Mouse (Mus musculus) limb, embryonic 11.5 days (tissue): ENCODE data around the gene Spint3. TPM values are rescaled to one million over a fixed set of nuclear protein-coding genes. Genes with fewer than 3 reads are reported as not detected.
"Not testable (repeated sequence)": the region's sequence is repeated elsewhere in the genome, so short reads cannot be mapped to it uniquely, and the experiment has no call there.

Source experiments
- ATAC-seq: fragments of 200-750 bp; cut with Nextera tagmentation; 2 replicates; pipeline ENCODE4 v1.8.0; 2017; ENCODE audit warnings: low read depth; ENCODE audit not compliant: insufficient number of reproducible peaks, low FRiP score, low TSS enrichment
- DNase-seq: peaks from one replicate; pipeline ENCODE4 v3.0.0-alpha.2; 2015; ENCODE audit warnings: low spot score
- H3K27ac ChIP-seq: fragments of 300-500 bp; sonication (generic); replicated peaks from 2 replicates; pipeline ENCODE4 v1.5.1; 2014; ENCODE audit warnings: low read depth, mild to moderate bottlenecking, low read length
- H3K27me3 ChIP-seq: fragments of 300-500 bp; sonication (generic); 2 replicates; pipeline ENCODE4 v1.6.1; 2014; ENCODE audit warnings: mild to moderate bottlenecking, low read length, mixed read lengths; ENCODE audit not compliant: control insufficient read depth, insufficient read depth
- H3K36me3 ChIP-seq: fragments of 300-500 bp; sonication (generic); 2 replicates; pipeline ENCODE4 v1.6.1; 2014; ENCODE audit warnings: mild to moderate bottlenecking, low read length, moderate library complexity, mixed read lengths; ENCODE audit not compliant: control insufficient read depth, insufficient read depth
- H3K4me1 ChIP-seq: fragments of 300-500 bp; sonication (generic); 2 replicates; pipeline ENCODE4 v1.6.1; 2014; ENCODE audit warnings: low read length, mixed read lengths; ENCODE audit not compliant: control insufficient read depth, insufficient read depth
- H3K4me2 ChIP-seq: fragments of 300-500 bp; sonication (generic); 2 replicates; pipeline ENCODE4 v1.6.1; 2014; ENCODE audit warnings: low read depth, mild to moderate bottlenecking, moderate library complexity; ENCODE audit not compliant: severe bottlenecking
- H3K4me3 ChIP-seq: fragments of 300-500 bp; sonication (generic); 2 replicates; pipeline ENCODE4 v1.5.1; 2014; ENCODE audit warnings: low read depth, low read length
- H3K9ac ChIP-seq: fragments of 300-500 bp; sonication (generic); 2 replicates; pipeline ENCODE4 v1.6.1; 2014; ENCODE audit warnings: mild to moderate bottlenecking, low read length
- H3K9me3 ChIP-seq: fragments of 300-500 bp; sonication (generic); 2 replicates; pipeline ENCODE4 v1.6.1; 2016; ENCODE audit warnings: low read length; ENCODE audit not compliant: control insufficient read depth
- WGBS: fragments of 180-500 bp; shearing (Covaris S2); extraction: QIAGEN DNeasy Blood & Tissue Kit; methylation state at CpG from one replicate; pipeline ENCODE4 v1.1.7; 2014; 5-methylcytosine and 5-hydroxymethylcytosine counted together
- polyA plus RNA-seq: library from polyadenylated mRNA; unstranded; fragments of >200 nt; fragmentation: Nextera tagmentation; extraction: Ambion mirVana; gene quantifications from 2 replicates; pipeline ENCODE4 v1.2.1, GENCODE M21; 2014

Spint3 gene
- polyA plus RNA-seq, result not detected in 2 replicates

GRCm38 (mm10) chr2:164573359-164573758, at the start of gene Spint3:
Gene Spint3 (minus strand): TSS chr2:164573459.
- not testable (repeated sequence) for H3K27ac ChIP-seq, H3K4me1 ChIP-seq, H3K9ac ChIP-seq, DNase-seq, H3K27me3 ChIP-seq, H3K4me2 ChIP-seq, H3K36me3 ChIP-seq, H3K4me3 ChIP-seq, ATAC-seq, H3K9me3 ChIP-seq
- 79% methylated on average over 6 of the region's 6 CpGs for WGBS

GRCm38 (mm10) chr2:164621775-164622174, 48.5 kb upstream of the Spint3 start:
- Histone ChIP-seq H3K36me3 (no peaks in the 10 kb centered on the region), H3K9ac (no peak overlapping the region), H3K4me1 (no peaks in the 10 kb centered on the region), H3K9me3 (no peaks in the 10 kb centered on the region), H3K27ac (no peak overlapping the region), H3K27me3 (no peaks in the 10 kb centered on the region), H3K4me2 (no peak overlapping the region), H3K4me3 (no peak overlapping the region)
- DNase-seq (no peak), ATAC-seq (no peak)
- WGBS, result 78% methylated on average over 4 of the region's 4 CpGs

GRCm38 (mm10) chr2:164619050-164619449, 45.8 kb upstream of the Spint3 start:
- H3K4me1 ChIP-seq, result no peaks in the 10 kb centered on the region
- ATAC-seq (no peak), DNase-seq (no peak)
- H3K9ac ChIP-seq, result no peak overlapping the region
- no peak overlapping the region for H3K27ac ChIP-seq
- H3K27me3 ChIP-seq, result no peaks in the 10 kb centered on the region
- H3K4me3 ChIP-seq, result no peak overlapping the region
- no peaks in the 10 kb centered on the region for H3K36me3 ChIP-seq
- H3K9me3 ChIP-seq, result no peaks in the 10 kb centered on the region
- no peak overlapping the region for H3K4me2 ChIP-seq
- WGBS, result 81% methylated on average over 5 of the region's 5 CpGs

- no peak overlapping the region for H3K27ac ChIP-seq
- no peaks in the 10 kb centered on the region for H3K36me3 ChIP-seq
- no peaks in the 10 kb centered on the region for H3K4me1 ChIP-seq
- ATAC-seq, result no peak
- no peak overlapping the region for H3K4me3 ChIP-seq
- 82% methylated on average over 3 of the region's 3 CpGs for WGBS
- H3K27me3 ChIP-seq, result no peaks in the 10 kb centered on the region
- H3K4me2 ChIP-seq, result no peak overlapping the region
- no peaks in the 10 kb centered on the region for H3K9me3 ChIP-seq
- no peak overlapping the region for H3K9ac ChIP-seq
- no peak for DNase-seq
These were observed 42.1 kb upstream of the Spint3 start for GRCm38 (mm10) chr2:164615386-164615785.

GRCm38 (mm10) chr2:164613471-164613870, 40.2 kb upstream of the Spint3 start, which contains the start of the genes Wfdc6b and Wfdc8:
Gene Wfdc6b (plus strand): TSS chr2:164613522.
Gene Wfdc8 (minus strand): TSS chr2:164613626.
- ATAC-seq, H3K27me3 ChIP-seq, H3K4me1 ChIP-seq, H3K9me3 ChIP-seq, H3K36me3 ChIP-seq, H3K4me2 ChIP-seq, H3K27ac ChIP-seq, H3K4me3 ChIP-seq, DNase-seq, H3K9ac ChIP-seq: not testable (repeated sequence)
- WGBS, result 62% methylated on average over 7 of the region's 8 CpGs

GRCm38 (mm10) chr2:164608781-164609180, 35.5 kb upstream of the Spint3 start:
- H3K4me1 ChIP-seq, result no peaks in the 10 kb centered on the region
- H3K4me2 ChIP-seq, result no peak overlapping the region

GRCm38 (mm10) chr2:164604411-164604810, 31.2 kb upstream of the Spint3 start:
- ATAC-seq (no peak), DNase-seq (no peak)
- no peak overlapping the region for H3K4me3 ChIP-seq
- H3K9me3 ChIP-seq, result no peaks in the 10 kb centered on the region
- H3K27ac ChIP-seq, result no peak overlapping the region
- no peak overlapping the region for H3K9ac ChIP-seq
- no peak overlapping the region for H3K4me2 ChIP-seq
- no peaks in the 10 kb centered on the region for H3K27me3 ChIP-seq
- WGBS, result 89% methylated on average over 8 of the region's 8 CpGs
- no peaks in the 10 kb centered on the region for H3K4me1 ChIP-seq
- H3K36me3 ChIP-seq, result no peaks in the 10 kb centered on the region

More at GRCm38 (mm10) chr2:164608781-164609180, 35.5 kb upstream of the Spint3 start:
- WGBS, result 76% methylated on average over 6 of the region's 6 CpGs
- no peaks in the 10 kb centered on the region for H3K9me3 ChIP-seq
- H3K27me3 ChIP-seq, result no peaks in the 10 kb centered on the region
- no peak overlapping the region for H3K27ac ChIP-seq
- H3K36me3 ChIP-seq, result no peaks in the 10 kb centered on the region
- H3K4me3 ChIP-seq, result no peak overlapping the region
- no peak overlapping the region for H3K9ac ChIP-seq
- no peak for DNase-seq
- ATAC-seq, result no peak

GRCm38 (mm10) chr2:164603482-164603881, 30.2 kb upstream of the Spint3 start:
- no peak overlapping the region for H3K4me3 ChIP-seq
- DNase-seq (no peak), ATAC-seq (no peak)
- H3K9me3 ChIP-seq, result no peaks in the 10 kb centered on the region
- no peaks in the 10 kb centered on the region for H3K4me1 ChIP-seq
- H3K27ac ChIP-seq, result no peak overlapping the region
- H3K4me2 ChIP-seq, result no peak overlapping the region
- H3K27me3 ChIP-seq, result no peaks in the 10 kb centered on the region
- H3K36me3 ChIP-seq, result no peaks in the 10 kb centered on the region
- no peak overlapping the region for H3K9ac ChIP-seq
- WGBS, result 90% methylated on average over 3 of the region's 3 CpGs

- no peak for ATAC-seq
- Histone ChIP-seq H3K9ac (no peak overlapping the region), H3K36me3 (no peaks in the 10 kb centered on the region), H3K27me3 (no peaks in the 10 kb centered on the region), H3K4me1 (no peaks in the 10 kb centered on the region), H3K4me3 (no peak overlapping the region), H3K27ac (no peak overlapping the region), H3K9me3 (no peaks in the 10 kb centered on the region), H3K4me2 (no peak overlapping the region)
- DNase-seq, result no peak
- 75% methylated on average over 3 of the region's 3 CpGs for WGBS
These were observed 26.9 kb upstream of the Spint3 start for GRCm38 (mm10) chr2:164600179-164600578.
